Mouse (Mus musculus) kidney, postnatal 14 days (tissue): ENCODE measurements around the gene Fiz1.
A peak's percentile ranks its signal among the peaks of the same experiment; 100 is the strongest.
"Not testable (repeated sequence)": the region's sequence is repeated elsewhere in the genome, so short reads cannot be mapped to it uniquely, and the experiment has no call there.

ENCODE experiments used
- DNase-seq: peaks from one replicate; pipeline ENCODE4 v3.0.0; 2022; ENCODE audit warnings: mixed read lengths

Fiz1 gene

GRCm38 (mm10) chr7:5037467-5037866 is 23.0 kb upstream of the Fiz1 start:
- DNase-seq: no peak

GRCm38 (mm10) chr7:5037026-5037425 is 22.5 kb upstream of the Fiz1 start:
- DNase-seq: no peak

GRCm38 (mm10) chr7:5036136-5036535 is 21.6 kb upstream of the Fiz1 start:
- no peak for DNase-seq

GRCm38 (mm10) chr7:5035628-5036027 is 21.1 kb upstream of the Fiz1 start:
- no peak for DNase-seq

- no peak for DNase-seq
These were observed 19.3 kb upstream of the Fiz1 start, which contains the start of gene 4632433K11Rik for GRCm38 (mm10) chr7:5033818-5034217. TSS of gene 4632433K11Rik (plus strand) at chr7:5034118.

- no peak for DNase-seq
These were observed 17.0 kb upstream of the Fiz1 start for GRCm38 (mm10) chr7:5031496-5031895.

GRCm38 (mm10) chr7:5030554-5031275 is 16.2 kb upstream of the Fiz1 start:
- no peak for DNase-seq

GRCm38 (mm10) chr7:5029946-5030345 is 15.4 kb upstream of the Fiz1 start:
- DNase-seq: no peak

GRCm38 (mm10) chr7:5029543-5029942 is 15.0 kb upstream of the Fiz1 start:
- DNase-seq: no peak

GRCm38 (mm10) chr7:5021197-5021596 is 6.7 kb upstream of the Fiz1 start:
- DNase-seq: no peak

- DNase-seq: no peak
These were observed 6.2 kb upstream of the Fiz1 start for GRCm38 (mm10) chr7:5020685-5021084.

- peak; percentile 100 for DNase-seq
These were observed 5.6 kb upstream of the Fiz1 start, which contains the start of the genes Zfp865 and Ccdc106 for GRCm38 (mm10) chr7:5020000-5020681. TSS of gene Zfp865 (plus strand) at chr7:5020376. TSS of gene Ccdc106 (plus strand) at chr7:5020553.

GRCm38 (mm10) chr7:5019576-5019975 is 5.1 kb upstream of the Fiz1 start:
- DNase-seq: not testable (repeated sequence)

GRCm38 (mm10) chr7:5017931-5018330 is 3.4 kb upstream of the Fiz1 start:
- DNase-seq: no peak

- DNase-seq: no peak
These were observed 2.9 kb upstream of the Fiz1 start for GRCm38 (mm10) chr7:5017352-5017751.

GRCm38 (mm10) chr7:5016920-5017319 is 2.4 kb upstream of the Fiz1 start:
- no peak for DNase-seq

- DNase-seq: no peak
These were observed 1.6 kb upstream of the Fiz1 start for GRCm38 (mm10) chr7:5016057-5016456.

- peak; percentile 97 for DNase-seq
These were observed 863 bp upstream of the Fiz1 start, which contains the start of gene Gm44973 for GRCm38 (mm10) chr7:5015118-5016001. TSS of gene Gm44973 (plus strand) at chr7:5015496.

- DNase-seq: no peak
These were observed 1.6 kb downstream of the Fiz1 start for GRCm38 (mm10) chr7:5012681-5013513.

- DNase-seq: no peak
These were observed 6.3 kb downstream of the Fiz1 start for GRCm38 (mm10) chr7:5008229-5008628.

- DNase-seq: not testable (repeated sequence)
These were observed 11.6 kb downstream of the Fiz1 start for GRCm38 (mm10) chr7:5002876-5003275.

- no peak for DNase-seq
These were observed 14.6 kb downstream of the Fiz1 start for GRCm38 (mm10) chr7:4999876-5000275.
